Mouse (Mus musculus) skeletal muscle tissue, adult 2 months (tissue): ENCODE measurements around the gene Olfr1061.
"Not testable (repeated sequence)": the region's sequence is repeated elsewhere in the genome, so short reads cannot be mapped to it uniquely, and the experiment has no call there.

Source experiments
- DNase-seq: peaks from one replicate; pipeline ENCODE4 v3.0.0-alpha.2; 2012; ENCODE audit warnings: low read depth, low spot score

Olfr1061 gene

DNA sequence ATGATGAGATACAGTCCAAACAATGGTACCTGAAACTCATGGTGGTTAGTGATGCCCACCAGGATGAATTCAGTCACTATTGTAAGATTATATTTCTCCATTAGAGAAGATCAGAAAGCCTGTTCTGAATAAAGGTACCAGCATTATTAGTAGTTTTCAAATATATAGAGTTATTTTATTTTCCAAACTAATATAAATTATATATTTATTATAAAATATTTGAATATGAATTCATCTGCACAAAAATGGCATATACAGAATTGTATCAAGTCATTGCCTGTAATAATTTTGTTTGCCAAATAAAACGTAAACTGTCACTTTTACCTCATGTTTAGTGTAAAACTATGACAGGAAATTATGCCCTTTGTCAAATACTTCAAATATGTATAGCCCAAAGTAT, at the start of gene Olfr1061:
TSS of gene Olfr1061 (minus strand) at position 101 of the 400 bp plus-strand sequence.
- no peak for DNase-seq

DNA sequence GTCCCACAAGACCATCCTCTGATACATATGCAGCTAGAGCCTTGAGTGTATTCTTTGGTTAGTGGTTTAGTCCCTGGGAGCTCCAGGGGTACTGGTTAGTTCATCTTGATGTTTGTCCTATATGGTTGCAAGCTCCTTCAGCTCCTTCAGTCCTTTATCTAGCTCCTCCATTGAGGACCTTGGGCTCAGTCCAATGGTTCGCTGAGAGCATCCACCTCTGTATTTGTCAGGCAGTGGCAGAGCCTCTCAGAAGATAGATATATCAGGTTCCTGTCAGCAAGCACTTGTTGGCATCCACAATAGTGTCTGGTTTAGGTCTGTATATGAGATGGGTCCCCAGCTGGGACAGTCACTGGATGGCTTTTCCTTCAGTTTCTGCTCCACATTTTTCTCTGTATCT, 46.6 kb upstream of the Olfr1061 start:
- no peak for DNase-seq

DNA sequence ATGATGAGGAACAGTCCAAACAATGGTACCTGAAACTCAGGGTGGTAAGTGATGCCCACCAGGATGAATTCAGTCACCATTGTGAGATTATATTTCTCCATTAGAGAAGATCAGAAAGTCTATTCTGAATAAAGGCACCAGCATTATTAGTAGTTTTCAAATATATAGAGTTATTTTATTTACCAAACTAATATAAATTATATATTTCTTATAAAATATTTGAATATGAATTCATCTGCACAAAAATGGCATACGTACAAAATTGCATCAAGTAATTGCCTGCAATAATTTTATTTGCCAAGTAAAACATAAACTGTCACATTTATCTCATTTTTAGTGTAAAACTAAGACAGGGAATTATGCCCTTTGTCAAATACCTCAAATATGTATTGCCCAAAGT, 42.3 kb upstream of the Olfr1061 start, which contains the start of gene Olfr1066:
TSS of gene Olfr1066 (minus strand) at position 101 of the 400 bp plus-strand sequence.
- DNase-seq = no peak

DNA sequence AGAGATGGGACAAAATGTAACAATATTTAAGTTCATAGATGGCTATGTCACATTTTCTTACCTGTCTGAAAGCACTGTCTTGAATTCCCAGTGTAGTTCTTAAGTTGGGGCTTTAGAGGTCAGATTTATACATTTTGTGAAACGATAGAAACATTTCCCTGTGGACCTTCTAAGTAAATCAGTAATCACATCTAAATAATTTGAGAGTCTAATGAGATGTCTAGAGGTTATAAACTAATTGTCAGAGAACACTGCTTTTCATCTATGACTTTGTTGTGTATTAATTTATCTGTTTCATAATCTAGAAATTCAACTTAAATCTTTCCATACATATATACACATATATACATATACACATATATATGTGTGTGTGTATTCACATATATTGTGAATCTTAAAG, 36.6 kb upstream of the Olfr1061 start, which contains the start of gene Olfr1065:
TSS of gene Olfr1065 (minus strand) at position 101 of the 400 bp plus-strand sequence.
- DNase-seq = not testable (repeated sequence)

DNA sequence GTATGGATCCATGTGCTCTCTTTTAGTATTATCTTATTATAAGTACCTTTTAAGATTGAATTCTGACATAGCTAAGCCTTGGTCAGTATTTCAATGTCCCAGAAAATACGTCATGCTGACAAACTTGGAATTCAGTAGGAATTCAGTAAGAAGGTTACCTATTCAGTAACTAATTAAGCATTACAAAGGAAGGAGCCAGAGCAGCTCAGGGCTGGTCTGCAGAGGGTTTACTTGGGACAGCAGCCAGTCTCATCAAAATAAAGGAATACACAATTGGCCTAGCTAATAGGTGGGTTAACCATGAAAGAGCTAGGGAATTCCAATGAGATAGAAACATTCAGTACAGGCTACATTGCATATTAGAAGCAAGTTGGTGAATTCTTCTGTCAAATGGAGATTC, 28.3 kb upstream of the Olfr1061 start:
- DNase-seq = not testable (repeated sequence)

DNA sequence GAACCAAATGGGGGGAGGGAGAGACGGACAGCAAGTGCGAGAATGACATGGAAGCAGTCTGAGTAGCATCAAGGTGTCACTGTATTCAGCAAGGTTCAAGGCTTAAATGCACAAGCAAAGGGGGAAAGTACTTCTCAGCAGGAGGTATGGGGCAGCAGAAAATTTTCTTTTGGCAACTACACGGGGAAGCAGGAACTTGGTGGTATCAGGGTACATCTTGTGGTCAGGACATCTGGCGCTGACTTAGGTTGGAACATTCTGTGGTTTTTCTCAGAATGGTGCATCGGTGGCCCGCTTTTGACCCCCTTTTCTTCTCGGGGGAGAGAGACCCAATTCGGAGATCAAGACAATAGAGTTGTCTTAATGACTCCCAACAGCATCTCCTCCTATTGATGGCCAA, 14.7 kb upstream of the Olfr1061 start:
- not testable (repeated sequence) for DNase-seq

DNA sequence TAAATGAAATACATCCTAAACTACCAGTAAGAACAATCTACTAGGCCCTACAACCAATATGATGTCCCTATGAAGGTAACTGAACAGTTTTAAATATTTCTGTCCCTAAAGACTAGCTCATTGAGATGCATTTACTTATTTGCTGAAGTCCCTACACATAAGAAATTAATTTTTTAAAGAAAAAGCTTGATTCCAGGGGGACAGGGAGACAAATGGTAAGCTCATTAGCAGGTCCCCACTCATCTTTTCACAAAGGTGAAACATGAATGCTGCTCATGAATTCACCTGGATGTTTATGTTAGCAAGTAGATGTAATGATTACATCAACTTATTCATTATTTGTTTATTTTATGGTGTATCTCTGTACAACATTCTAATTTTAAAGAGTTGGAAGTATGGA, 12.8 kb upstream of the Olfr1061 start, which contains the start of gene Olfr1062:
TSS of gene Olfr1062 (minus strand) at position 101 of the 400 bp plus-strand sequence.
- DNase-seq = not testable (repeated sequence)

DNA sequence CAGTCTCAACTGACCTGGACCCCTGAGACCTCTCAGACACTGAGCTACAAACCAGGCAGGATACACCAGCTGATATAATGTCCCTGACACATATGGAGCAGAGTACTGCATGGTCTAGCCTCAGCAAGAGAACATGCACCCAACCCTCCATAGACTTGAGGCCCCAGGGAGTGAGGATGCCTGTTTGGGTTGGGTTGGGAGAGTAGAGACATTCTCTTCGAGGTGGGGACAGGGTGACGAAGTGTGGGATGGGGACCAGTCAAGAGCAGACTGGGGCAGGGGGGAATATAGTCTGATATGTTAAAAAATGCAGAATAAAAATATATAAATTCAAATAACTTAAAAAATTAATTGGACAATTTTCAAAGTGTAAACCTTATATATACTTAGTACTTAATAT, 18.7 kb downstream of the Olfr1061 start:
- DNase-seq = no peak

DNA sequence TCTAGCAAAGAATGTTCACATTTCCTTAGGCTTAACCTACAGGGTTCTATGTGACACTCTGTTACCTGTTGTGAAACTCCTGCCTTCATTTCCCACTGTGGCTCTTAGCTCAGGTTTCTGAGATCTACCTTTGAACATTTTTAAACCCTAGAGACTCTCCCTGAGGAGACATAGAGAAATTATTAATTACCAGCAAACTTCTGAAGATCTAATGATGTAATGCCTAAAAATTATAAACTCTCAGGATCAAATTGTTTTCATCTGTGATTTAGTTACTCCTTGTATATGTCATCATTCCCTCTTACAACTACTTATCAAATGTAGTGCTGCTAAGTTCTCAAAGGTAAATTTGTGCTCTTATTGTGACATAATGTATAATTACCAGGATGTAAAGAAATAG, 25.4 kb downstream of the Olfr1061 start, which contains the start of gene Olfr1058:
TSS of gene Olfr1058 (minus strand) at position 101 of the 400 bp plus-strand sequence.
- not testable (repeated sequence) for DNase-seq

DNA sequence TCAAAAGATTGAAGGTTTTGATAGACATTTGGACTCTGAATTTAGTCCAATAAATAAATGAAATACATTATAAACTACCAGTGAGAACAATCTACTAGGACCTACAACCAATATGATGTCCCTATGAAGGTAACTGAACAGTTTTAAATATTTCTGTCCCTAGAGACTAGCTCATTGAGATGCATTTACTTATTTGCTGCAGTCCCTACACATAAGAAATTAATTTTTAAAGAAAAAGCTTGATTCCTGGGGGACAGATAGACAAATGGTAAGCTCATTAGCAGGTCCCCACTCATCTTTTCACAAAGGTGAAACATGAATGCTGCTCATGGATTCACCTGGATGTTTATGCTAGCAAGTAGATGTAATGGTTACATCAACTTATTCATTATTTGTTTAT, 35.6 kb downstream of the Olfr1061 start, which contains the start of gene Olfr1057:
TSS of gene Olfr1057 (minus strand) at position 101 of the 400 bp plus-strand sequence.
- no peak for DNase-seq

DNA sequence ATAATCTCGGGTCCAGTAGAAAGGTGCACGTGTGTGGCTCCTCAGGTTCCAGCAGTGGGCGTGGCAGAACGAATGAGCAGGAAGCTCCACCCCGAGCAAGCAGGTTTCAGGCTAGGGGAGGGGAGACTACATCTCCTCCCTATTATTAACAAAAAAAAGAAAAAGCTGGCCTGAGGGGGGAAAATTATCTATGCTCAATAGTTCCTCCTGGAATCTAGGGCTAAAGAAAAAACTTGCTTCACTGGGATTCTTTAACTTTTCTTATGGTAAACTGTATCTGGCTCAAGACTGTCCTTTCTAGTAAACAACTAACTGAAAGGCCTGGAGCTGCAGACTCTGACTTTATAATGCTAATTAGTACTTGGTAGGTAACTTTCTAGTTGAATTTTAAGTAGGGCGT, 47.5 kb downstream of the Olfr1061 start:
- DNase-seq = not testable (repeated sequence)
